Mouse (Mus musculus) E14TG2a.4 (cell line): Measurements from ENCODE around the gene Tdrd9.

ENCODE experiments used
- H3K27me3 ChIP-seq: 2 replicates; pipeline ENCODE4 v1.6.1; 2014; ENCODE audit warnings: low read length, control low read depth; ENCODE audit not compliant: insufficient read depth
- H3K36me3 ChIP-seq: 2 replicates; pipeline ENCODE4 v1.6.1; 2014; ENCODE audit warnings: low read length, control low read depth; ENCODE audit not compliant: insufficient read depth
- H3K4me1 ChIP-seq: replicated peaks from 2 replicates; pipeline ENCODE4 v1.6.1; 2014; ENCODE audit warnings: low read depth, low read length, control low read depth
- H3K4me3 ChIP-seq: replicated peaks from 2 replicates; pipeline ENCODE4 v1.5.1; 2014; ENCODE audit warnings: mild to moderate bottlenecking, low read length
- H3K9me3 ChIP-seq: 2 replicates; pipeline ENCODE4 v1.6.1; 2014; ENCODE audit warnings: low read length, control low read depth
- CTCF ChIP-seq: conservative IDR thresholded peaks from 2 replicates; pipeline ENCODE4 v1.5.1; 2014; ENCODE audit warnings: low read length
- NANOG ChIP-seq: IDR thresholded peaks from 2 replicates; pipeline ENCODE4 v1.6.1; 2014; ENCODE audit warnings: borderline replicate concordance, low read length, mixed read lengths
- POU5F1 ChIP-seq: IDR thresholded peaks from 2 replicates; pipeline ENCODE4 v1.6.1; 2014; ENCODE audit warnings: low read length, borderline replicate concordance

Gene Tdrd9

GRCm38 (mm10) chr12:111971231-111971686, at the start of gene Tdrd9:
Tdrd9 (plus strand) TSS chr12:111971559.
- Histone ChIP-seq H3K27me3 (peaks cover 11% of the 10 kb centered on the region), H3K36me3 (no peaks in the 10 kb centered on the region), H3K4me1 (peaks cover 15% of the 10 kb centered on the region), H3K9me3 (peaks cover 8% of the 10 kb centered on the region; the same call in 1 of the 2 replicates), H3K4me3 (no peak within 1 kb of the TSS)
- no peak for TF ChIP-seq NANOG

- H3K4me3 ChIP-seq, result no peak overlapping the region
- no peak for TF ChIP-seq CTCF
- TF ChIP-seq NANOG, result no peak
- TF ChIP-seq POU5F1, result no peak
- H3K36me3 ChIP-seq, result no peaks in the 10 kb centered on the region
- H3K27me3 ChIP-seq, result peaks cover 21% of the 10 kb centered on the region
- no peaks in the 10 kb centered on the region; the same call in 1 of the 2 replicates for H3K4me1 ChIP-seq
- no peaks in the 10 kb centered on the region for H3K9me3 ChIP-seq
These were observed 48.2 kb upstream of the Tdrd9 start for GRCm38 (mm10) chr12:111923117-111923516.

GRCm38 (mm10) chr12:111927338-111927737, 44.0 kb upstream of the Tdrd9 start:
- Histone ChIP-seq H3K4me1 (no peaks in the 10 kb centered on the region; the same call in 1 of the 2 replicates), H3K27me3 (peaks cover 12% of the 10 kb centered on the region; the same call in 1 of the 2 replicates), H3K4me3 (no peak overlapping the region), H3K36me3 (no peaks in the 10 kb centered on the region), H3K9me3 (no peaks in the 10 kb centered on the region)
- TF ChIP-seq NANOG, result no peak
- no peak for TF ChIP-seq CTCF
- no peak for TF ChIP-seq POU5F1

GRCm38 (mm10) chr12:111928411-111928966, 42.9 kb upstream of the Tdrd9 start:
- TF ChIP-seq NANOG (no peak), CTCF (no peak), POU5F1 (no peak)
- no peaks in the 10 kb centered on the region for H3K9me3 ChIP-seq
- H3K4me1 ChIP-seq, result peaks cover 9% of the 10 kb centered on the region
- H3K27me3 ChIP-seq, result peaks cover 12% of the 10 kb centered on the region; the same call in 1 of the 2 replicates
- H3K36me3 ChIP-seq, result no peaks in the 10 kb centered on the region
- H3K4me3 ChIP-seq, result no peak overlapping the region

GRCm38 (mm10) chr12:111931411-111932025, 39.8 kb upstream of the Tdrd9 start:
- Histone ChIP-seq H3K27me3 (peaks cover 6% of the 10 kb centered on the region), H3K4me3 (no peak overlapping the region), H3K9me3 (no peaks in the 10 kb centered on the region), H3K4me1 (peaks cover 31% of the 10 kb centered on the region), H3K36me3 (no peaks in the 10 kb centered on the region)
- no peak for TF ChIP-seq POU5F1
- no peak for TF ChIP-seq NANOG
- no peak for TF ChIP-seq CTCF

GRCm38 (mm10) chr12:111932513-111932912, 38.8 kb upstream of the Tdrd9 start:
- Histone ChIP-seq H3K27me3 (peaks cover 6% of the 10 kb centered on the region), H3K4me3 (no peak overlapping the region), H3K9me3 (no peaks in the 10 kb centered on the region), H3K36me3 (no peaks in the 10 kb centered on the region), H3K4me1 (peaks cover 41% of the 10 kb centered on the region)
- TF ChIP-seq POU5F1 (no peak), NANOG (no peak), CTCF (no peak)

- H3K4me1 ChIP-seq, result peaks cover 47% of the 10 kb centered on the region
- H3K27me3 ChIP-seq, result peaks cover 6% of the 10 kb centered on the region
- TF ChIP-seq NANOG (no peak), CTCF (no peak), POU5F1 (no peak)
- no peaks in the 10 kb centered on the region for H3K36me3 ChIP-seq
- H3K9me3 ChIP-seq, result no peaks in the 10 kb centered on the region
- no peak overlapping the region for H3K4me3 ChIP-seq
These were observed 38.2 kb upstream of the Tdrd9 start for GRCm38 (mm10) chr12:111933032-111933704.

- Histone ChIP-seq H3K27me3 (peaks cover 6% of the 10 kb centered on the region), H3K4me3 (no peak overlapping the region), H3K4me1 (peaks cover 55% of the 10 kb centered on the region), H3K9me3 (no peaks in the 10 kb centered on the region), H3K36me3 (no peaks in the 10 kb centered on the region)
- TF ChIP-seq POU5F1 (no peak), NANOG (no peak), CTCF (no peak)
These were observed 37.4 kb upstream of the Tdrd9 start for GRCm38 (mm10) chr12:111933971-111934370.
